Mouse (Mus musculus): ENCODE data around the gene Slc5a5.

DNA sequence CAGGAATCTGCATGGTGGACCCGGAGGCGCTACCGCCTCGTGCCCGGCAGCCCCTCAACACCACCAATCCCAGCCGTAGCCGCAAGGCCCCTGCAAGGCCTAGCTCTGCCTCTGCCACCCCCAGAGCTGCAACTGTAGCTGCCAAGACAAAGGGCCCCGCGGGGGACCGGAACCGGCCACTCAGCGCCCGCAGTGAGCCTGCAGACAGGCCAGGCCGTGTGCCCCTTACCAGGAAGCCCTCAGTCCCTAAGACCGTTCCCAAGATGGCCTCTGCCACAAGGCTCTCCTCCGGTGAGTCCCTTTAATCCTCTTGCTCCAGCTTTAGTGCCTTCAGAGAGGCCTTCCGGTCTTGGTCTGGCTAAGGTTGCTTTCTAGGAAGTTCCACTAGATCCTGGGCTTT lies 22.1 kb upstream of the Slc5a5 start:
- TF ChIP-seq CTCF (IDR thresholded peaks at IDR 0.05; ENCODE audit: borderline replicate concordance, control insufficient read depth, extremely low read depth, insufficient read depth, low read length, poor library complexity) (no peak), POLR2A (IDR thresholded peaks at IDR 0.05; ENCODE audit: control insufficient read depth, extremely low read depth, insufficient read depth, low read length, poor library complexity) (no peak)

Measured in thymus, adult 2 months (tissue).